Mouse (Mus musculus) lung, adult 2 months (tissue): Measurements from ENCODE around the gene Lin37. TPM values are rescaled to one million over a fixed set of nuclear protein-coding genes. Genes with fewer than 3 reads are reported as not detected.

ENCODE experiments used
- DNase-seq: peaks from one replicate; pipeline ENCODE4 v3.0.0; 2022
- H3K4me1 ChIP-seq: fragments of 200-500 bp; 2 replicates; pipeline ENCODE4 v1.6.1; 2011; ENCODE audit warnings: low read length; ENCODE audit not compliant: control insufficient read depth, insufficient read depth
- H3K4me3 ChIP-seq: fragments of 200-500 bp; replicated peaks from 2 replicates; pipeline ENCODE3; 2011; ENCODE audit warnings: low read depth, mild to moderate bottlenecking, control low read depth, low read length; ENCODE audit errors: extremely low read depth
- CTCF ChIP-seq: fragments of 200-500 bp; IDR thresholded peaks from 2 replicates; pipeline ENCODE4 v1.5.1; 2011; ENCODE audit warnings: mild to moderate bottlenecking, low read length, control low read depth; ENCODE audit not compliant: insufficient read depth
- POLR2A ChIP-seq: fragments of 200-500 bp; IDR thresholded peaks from 2 replicates; pipeline ENCODE4 v1.6.1; 2011; ENCODE audit warnings: low read depth, mild to moderate bottlenecking, control low read depth, low read length, borderline replicate concordance; ENCODE audit errors: extremely low read depth
- WGBS: fragments of 180-500 bp; shearing (Covaris S2); methylation state at CpG from one replicate; pipeline ENCODE4 v1.1.7; 2018; 5-methylcytosine and 5-hydroxymethylcytosine counted together
- polyA plus RNA-seq: library from polyadenylated mRNA; depleted of rRNA; stranded (reverse); fragments of >200 nt; gene quantifications from 2 replicates; pipeline ENCODE4 v1.2.3, GENCODE M21; 2012

Lin37 gene
- polyA plus RNA-seq, 1 experiment: 29.4 TPM

DNA sequence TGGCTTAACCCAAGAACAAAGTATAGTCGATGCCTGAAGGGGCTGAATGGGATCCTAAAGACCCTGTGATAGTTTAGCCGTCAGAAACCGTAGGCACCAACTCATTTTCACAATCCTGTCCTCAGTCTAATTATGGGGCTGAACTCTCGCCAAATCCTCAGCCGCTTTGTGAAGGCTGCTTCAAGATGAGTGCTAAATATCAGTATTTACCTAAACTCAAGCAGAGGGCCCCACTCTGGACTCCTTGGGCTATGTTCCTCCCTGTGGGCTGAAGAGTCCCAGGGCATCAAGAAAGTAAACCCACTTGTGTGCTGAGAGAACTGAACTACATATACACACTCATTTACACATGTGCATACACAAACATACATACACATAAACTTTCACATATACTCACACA is 37.2 kb upstream of the Lin37 start:
- DNase-seq: no peak
- Histone ChIP-seq H3K4me1 (peaks cover 7% of the 10 kb centered on the region), H3K4me3 (no peak overlapping the region)
- 55% methylated on average over 5 of the region's 5 CpGs for WGBS
- TF ChIP-seq CTCF (no peak), POLR2A (no peak)

DNA sequence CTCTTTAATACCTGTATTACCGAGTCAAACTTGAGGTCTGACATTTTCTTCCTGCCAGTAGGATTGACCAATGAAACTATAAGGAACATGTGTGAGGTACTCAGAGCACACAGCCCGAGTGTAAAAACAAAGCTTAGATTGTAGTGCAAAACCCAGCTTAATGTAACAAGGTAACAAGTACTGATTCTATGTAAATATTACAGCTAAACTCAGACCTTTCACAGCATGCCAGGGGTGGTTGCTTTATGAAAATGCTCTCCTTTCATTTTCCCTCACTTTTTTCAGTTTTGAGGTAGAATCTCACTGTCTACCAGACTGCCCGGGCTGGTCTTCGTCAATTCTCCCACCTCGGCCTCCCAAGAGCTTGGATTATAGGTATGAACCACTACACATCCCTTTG is 36.5 kb upstream of the Lin37 start:
- no peak overlapping the region for H3K4me3 ChIP-seq
- H3K4me1 ChIP-seq: peaks cover 7% of the 10 kb centered on the region
- no peak for DNase-seq
- TF ChIP-seq POLR2A (no peak), CTCF (no peak)
- 56% methylated on average over 5 of the region's 5 CpGs for whole genome bisulfite sequencing

DNA sequence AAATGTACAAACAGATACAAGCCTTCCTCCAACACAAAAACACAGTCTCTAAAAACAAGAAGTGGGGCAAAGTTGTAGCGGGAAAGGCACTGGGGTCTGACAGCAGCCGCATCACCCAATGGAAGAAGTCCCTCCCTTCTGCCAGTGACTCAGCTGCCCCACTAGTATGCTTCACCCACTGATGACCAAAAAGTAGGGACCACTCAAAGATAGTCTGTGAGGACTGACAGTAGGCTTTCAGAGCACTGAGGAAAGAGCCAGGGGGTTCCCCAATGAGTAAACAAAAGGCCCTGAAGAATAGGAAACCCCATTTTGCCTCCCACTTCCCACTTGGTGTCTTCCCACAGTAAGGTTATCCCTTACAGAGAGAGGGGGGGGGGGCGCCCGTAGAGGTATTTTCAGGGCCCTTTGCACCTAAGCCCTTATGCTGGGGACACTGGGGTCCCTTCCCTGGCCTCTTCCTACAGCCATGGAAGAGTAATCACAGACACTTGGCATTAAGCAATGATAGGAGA is 34.9 kb upstream of the Lin37 start:
- 57% methylated on average over 4 of the region's 4 CpGs for WGBS
- TF ChIP-seq POLR2A: no peak
- TF ChIP-seq CTCF: no peak
- no peak for DNase-seq
- Histone ChIP-seq H3K4me3 (no peak overlapping the region), H3K4me1 (peaks cover 8% of the 10 kb centered on the region)

DNA sequence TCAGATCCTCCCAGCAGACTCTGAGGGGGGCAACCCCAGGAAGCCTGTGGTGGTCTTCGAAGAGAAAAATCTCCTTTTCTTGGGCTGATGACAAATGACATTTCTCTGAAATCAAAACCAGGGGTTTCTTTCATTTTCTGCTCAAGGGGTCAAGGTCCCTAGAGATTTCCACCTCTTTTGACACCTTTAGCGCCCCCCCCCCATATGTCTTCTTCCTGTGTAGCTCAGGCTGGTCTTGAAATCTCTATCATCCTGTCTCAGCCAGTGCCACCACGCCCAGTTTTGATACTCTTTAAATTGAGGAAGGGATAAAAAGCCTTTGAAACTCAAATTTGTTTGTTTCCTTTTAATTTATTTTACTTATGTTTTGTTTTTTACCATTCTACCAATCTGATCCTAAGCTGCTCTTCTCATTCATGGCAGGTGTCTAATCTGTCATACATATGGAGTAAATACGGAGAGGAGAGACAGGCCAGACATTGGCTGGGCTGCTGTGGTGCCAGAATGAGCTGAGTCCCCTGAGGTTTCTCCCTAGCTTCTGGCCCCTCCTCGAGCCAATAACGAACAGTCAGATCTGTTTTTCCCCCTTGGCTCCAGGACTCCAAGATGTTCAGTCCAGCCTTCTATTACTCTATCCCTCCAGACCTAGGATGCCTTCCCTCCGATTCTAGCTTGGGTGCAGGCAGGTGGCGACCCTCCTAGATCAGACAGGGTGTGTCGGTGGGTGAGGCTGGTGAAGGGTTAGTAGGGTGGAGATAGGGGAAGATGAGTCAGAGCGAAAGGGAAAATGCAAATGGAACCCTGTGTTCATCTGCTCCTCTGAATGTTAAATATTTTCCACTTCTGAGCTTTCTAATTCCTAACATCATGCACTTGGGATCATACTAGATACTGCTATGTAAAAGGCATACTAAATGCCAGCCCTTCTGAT is 34.2 kb upstream of the Lin37 start:
- Histone ChIP-seq H3K4me1 (peaks cover 8% of the 10 kb centered on the region), H3K4me3 (no peak overlapping the region)
- DNase-seq: no peak
- WGBS: 62% methylated on average over 10 of the region's 10 CpGs
- TF ChIP-seq CTCF: no peak
- TF ChIP-seq POLR2A: no peak

DNA sequence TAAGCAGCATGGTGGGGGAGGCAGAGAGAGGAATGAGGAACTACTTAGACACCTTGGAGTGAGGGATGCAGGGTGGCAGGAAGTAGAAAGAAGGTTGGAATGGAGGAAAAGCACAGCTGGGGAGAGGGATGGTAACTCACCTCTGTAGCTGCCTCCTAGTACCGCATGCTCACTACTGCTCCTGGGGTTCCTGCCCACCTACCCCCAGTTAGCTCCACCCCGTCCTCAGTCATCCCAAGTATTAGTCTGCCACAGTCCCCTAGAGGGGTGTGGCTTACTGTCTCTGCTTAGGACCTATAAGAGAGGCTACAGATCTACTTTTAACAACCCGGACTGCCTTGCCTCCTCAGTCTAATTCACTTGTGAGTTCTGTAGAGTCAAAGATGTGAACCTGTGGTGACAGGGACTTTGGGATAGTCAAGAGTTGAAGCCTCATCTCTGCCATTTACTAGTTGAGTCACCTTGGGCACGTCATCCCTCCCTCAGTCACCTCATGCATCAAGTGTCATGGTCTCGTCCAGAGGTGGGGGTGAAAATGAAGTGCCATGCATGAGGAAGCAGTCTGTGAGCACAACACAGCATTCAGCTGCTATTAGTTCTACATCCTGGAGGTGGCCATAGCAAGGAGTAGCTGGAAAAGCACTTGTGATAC is 33.3 kb upstream of the Lin37 start:
- DNase-seq: no peak
- H3K4me1 ChIP-seq: peaks cover 8% of the 10 kb centered on the region
- TF ChIP-seq POLR2A (no peak), CTCF (no peak)
- H3K4me3 ChIP-seq: no peak overlapping the region
- WGBS: 37% methylated on average over 5 of the region's 5 CpGs

DNA sequence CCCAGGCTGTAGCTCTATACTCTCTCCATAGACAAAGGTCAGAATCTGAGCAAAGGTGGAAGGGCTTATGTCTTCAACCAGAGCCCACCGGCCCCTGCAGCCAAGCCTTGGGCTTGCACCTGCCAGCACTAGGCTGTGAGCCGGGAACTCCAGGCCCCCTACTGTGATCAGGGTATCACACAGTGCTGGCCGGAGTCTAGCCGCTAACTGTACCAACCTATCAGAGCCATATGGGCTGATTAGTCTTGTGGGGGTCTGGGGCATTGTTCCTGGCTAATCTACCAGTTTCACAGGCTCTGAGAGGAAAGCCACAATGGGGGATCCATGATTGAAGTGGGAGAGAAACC is 31.9 kb upstream of the Lin37 start:
- DNase-seq: no peak
- Histone ChIP-seq H3K4me1 (peaks cover 15% of the 10 kb centered on the region), H3K4me3 (no peak overlapping the region)
- TF ChIP-seq POLR2A (no peak), CTCF (no peak)
- 75% methylated on average over 4 of the region's 4 CpGs for WGBS

DNA sequence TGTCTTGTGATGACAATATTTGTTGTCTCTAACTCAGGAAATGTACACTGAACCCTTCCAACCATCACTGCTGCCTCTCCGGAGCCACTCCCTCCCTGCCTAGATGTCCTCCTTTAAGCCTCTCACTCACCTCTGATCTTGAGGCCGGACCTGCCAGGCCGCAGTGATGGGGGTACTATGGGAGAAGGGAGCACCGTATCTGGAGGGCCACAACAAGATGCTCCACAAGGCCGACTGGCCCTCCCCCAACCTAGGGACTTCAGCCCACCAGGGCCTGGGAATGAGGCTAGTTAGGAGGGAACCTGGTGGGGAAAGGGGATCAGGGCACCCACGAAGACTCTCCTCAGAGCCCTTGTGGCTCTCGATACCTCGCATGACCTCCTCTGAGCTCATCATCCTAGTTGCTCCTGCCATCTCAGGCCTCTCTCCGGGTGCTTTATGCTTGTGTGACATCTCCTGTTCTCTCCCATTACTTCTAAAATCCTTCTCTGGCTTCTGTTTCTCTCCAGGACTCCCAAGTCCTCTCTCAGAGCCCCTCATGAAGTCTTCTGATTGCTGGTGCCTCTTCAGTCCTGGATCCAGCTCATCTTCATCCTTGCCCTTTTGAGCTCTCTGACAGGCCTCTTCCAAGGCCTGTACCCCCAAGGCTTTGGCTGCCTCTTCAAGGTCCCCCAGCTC is 31.4 kb upstream of the Lin37 start:
- 83% methylated on average over 9 of the region's 9 CpGs for WGBS
- Histone ChIP-seq H3K4me1 (peaks cover 15% of the 10 kb centered on the region), H3K4me3 (no peak overlapping the region)
- DNase-seq: no peak
- TF ChIP-seq CTCF: no peak
- TF ChIP-seq POLR2A: no peak

DNA sequence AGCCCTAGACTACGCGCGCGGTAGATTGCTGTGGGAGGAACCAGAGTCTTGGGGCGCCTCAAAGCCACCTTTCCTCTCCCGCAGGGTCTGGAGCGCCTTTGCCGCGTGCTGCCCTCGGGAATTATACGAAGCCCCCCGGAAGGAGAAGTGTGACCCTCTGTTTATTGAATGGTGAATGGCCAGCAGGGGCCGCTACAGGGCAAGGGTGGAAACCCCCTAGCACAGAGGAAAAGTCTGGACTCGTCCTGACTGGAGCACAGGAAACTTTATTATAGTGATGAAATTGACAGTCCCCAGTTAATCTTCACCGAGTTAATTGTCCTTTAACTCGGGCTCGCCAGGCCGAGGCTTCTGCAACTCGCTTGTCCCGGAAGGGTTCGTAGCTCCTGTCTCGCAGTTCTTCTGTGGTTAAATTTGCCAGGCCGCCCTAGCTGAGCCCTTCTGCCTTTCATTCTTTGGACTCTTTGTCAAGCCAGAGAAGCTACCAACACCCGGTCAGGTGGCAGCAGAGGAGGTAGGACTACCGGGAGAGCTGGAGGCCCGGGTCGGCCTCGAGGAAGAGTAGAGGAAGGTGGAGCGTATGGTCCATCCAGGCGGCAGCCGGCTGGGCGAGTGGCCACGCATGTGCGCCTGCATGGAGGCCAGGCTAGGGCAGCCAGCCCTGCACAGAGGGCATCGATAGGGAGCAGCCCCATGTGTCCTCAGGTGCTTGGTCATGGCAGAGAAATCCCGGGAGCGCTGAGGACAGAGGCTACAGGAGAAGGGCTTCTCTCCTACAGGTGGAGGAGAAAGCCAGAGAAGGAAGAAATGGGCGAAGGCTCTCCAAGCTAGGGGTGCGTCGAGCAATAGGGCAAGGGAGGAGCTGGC is 30.0 kb upstream of the Lin37 start:
- WGBS: 23% methylated on average over 40 of the region's 40 CpGs
- Histone ChIP-seq H3K4me3 (peak overlapping the region; percentile 88), H3K4me1 (peaks cover 15% of the 10 kb centered on the region)
- TF ChIP-seq CTCF (peak; percentile 87), POLR2A (no peak)
- DNase-seq: peak; percentile 90
